Mouse (Mus musculus): ENCODE results near the gene Mapk14.

Mapk14 gene

DNA sequence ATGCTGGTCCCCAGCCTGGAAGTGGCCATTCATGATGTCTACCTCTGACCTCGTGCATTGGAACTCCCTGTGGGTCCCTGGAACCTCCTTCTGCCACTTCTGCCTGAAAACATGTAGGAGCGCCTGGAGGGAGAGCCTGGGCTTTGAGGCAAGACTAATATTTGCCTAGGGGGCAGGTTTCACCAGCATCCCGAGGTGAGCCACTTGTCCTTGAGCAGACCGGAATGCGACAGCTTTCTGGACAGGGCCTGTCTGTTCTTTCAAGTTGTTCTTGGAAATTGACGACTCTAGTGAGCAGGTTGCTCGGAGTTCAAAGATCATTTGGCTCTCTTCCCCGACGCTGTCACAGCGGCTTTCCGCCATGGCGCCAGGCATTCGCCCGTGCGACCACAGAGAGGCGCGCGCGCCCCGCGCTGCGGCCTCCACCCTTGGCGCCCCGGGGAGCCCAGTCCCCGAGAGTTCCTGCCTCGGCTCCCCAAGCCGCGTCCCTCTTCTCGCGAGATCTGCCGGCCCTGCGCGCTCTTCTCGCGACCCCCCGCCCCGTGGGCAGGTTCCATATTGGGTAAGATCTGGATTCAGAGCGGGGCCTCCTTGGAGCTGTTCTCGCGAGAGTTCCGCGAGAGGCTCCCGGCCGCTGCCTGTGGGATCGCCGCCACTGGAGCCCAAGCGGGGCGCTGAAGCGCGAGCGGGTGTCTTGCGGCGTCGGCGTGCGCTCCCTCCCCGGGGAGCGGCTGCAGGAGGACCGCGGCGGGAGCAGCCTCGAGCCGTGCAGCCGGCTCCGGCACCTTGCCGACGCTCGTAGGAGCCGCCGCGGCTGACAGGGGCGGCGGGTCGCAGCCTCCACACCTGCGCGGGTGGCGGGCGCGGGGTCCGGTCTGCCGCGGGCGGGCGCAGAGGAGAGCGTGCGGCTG lies at the start of gene Mapk14:
Gene Mapk14, plus strand, starts transcription at position 554 of the 911 bp plus-strand sequence.
- peak; percentile 99 for DNase-seq

GRCm38 (mm10) chr17:28643697-28644096 lies 47.4 kb upstream of the Mapk14 start:
- no peak for DNase-seq

DNA sequence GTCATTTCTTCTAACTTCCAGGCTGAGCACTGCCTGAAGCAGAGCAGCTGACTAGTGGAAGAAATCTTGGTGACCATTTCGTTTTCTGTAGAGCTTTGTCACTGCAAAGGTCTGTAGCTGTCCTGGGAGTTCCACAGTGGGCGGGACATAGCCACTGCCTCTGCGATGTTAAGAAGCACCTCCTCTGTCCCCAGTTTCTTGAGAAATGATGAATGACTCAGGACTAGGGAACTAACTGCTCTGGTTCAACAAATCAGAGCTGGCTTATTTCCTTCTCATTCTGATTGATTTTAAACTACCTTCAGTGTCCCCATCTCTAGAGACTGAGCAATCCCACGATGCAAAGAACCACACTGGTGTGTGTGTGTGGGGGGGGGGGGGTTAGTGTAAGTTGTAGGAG lies 47.0 kb upstream of the Mapk14 start:
- no peak for DNase-seq

DNA sequence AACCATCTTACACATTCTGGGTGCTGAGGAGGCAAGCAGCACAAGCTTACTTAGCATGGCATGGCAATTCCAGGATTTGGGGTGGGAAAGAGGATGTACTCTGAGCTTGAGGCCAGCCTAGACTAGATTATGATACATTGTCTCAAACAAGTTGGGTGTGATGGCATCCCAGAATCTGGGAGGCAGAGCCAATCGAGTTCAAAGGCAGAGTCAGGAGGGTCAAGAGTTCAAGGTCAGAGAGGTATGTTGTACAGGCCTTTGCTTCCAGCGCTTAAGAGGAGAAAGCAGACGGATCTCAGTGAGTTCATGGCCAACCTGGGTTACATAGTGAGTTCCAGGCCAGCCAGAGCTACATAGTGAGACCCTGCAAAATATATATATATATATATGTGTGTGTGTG lies 44.9 kb upstream of the Mapk14 start:
- DNase-seq, result no peak

DNA sequence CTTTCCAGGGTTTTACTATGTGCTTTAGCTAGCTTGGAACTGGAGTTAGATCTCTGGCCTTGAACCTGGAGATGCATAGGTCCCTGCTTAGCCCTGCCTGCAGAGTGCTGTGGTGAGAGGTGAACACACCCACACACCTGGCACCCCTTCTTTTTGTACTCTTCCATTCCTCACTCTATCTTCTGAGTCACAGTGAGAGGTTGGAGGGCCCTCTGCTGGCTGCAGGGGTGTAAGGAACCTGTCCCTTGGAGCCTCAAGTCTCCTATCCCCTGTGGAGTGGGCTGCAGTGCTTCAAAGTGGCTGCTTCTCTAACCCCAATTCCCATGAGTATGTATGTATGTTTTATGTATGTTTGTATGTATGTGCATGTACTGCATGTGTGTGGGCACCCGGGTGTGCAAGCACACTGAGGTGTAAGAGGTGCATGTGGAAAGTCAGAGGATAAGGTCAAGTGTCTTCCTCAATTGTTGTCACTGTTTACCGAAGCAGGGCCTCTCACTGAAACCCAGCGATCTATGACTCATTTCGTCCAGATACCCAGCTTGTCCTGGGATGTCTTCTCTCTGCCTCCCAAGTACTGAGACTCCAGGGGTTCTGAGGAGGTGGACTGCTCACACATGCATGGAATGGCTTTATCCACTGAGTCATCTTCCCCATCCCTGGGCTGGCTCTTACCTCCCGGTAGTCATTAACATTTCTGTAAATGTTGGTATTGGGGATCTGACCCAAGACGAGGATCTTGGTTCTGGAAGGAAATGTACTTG lies 42.3 kb upstream of the Mapk14 start:
- no peak for DNase-seq

GRCm38 (mm10) chr17:28650268-28650667 lies 40.9 kb upstream of the Mapk14 start:
- DNase-seq, result no peak

GRCm38 (mm10) chr17:28657936-28658335 lies 33.2 kb upstream of the Mapk14 start:
- DNase-seq, result no peak

- no peak for DNase-seq
These were observed 31.6 kb upstream of the Mapk14 start for GRCm38 (mm10) chr17:28659564-28659963.

GRCm38 (mm10) chr17:28682311-28683084 lies 8.6 kb upstream of the Mapk14 start:
- no peak for DNase-seq

GRCm38 (mm10) chr17:28683601-28684000 lies 7.5 kb upstream of the Mapk14 start:
- DNase-seq, result no peak

DNA sequence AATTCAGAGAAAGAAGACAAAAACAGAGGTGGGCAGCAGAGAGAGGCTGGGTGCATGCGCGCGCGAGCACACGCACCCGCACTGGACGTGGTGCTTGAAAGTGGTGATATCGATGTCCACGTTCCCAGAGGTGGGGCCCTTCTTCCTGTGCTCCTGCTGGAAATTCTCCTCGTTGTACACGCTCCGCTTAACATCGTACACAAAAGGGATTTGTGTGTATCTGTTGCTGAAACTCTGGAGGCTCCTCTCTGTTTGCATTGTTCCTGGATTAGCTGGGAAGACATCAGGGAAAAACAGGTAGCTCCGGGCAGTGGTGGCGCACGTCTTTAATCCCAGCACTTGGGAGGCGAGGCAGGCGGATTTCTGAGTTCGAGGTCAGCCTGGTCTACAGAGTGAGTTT lies 6.5 kb upstream of the Mapk14 start:
- DNase-seq, result no peak

DNA sequence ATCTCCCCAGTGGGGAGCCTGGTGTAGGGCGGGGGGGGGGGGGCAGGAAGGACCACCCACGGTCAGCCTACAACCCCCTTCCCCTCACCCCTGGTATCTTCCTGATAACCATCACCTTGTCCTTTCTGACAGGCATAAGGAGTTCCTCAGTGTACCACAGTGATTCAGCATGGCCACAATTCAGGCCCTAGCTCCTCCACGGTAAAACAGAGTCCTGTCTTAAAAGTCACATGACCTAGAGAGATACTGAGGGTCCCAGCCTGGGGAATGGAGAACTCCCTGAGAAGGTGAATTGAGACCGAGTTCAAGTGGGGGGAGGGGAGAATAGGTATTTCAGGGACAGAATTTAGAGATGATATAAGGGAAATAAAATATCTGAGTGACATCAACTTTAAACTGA lies 3.8 kb upstream of the Mapk14 start:
- no peak for DNase-seq

DNA sequence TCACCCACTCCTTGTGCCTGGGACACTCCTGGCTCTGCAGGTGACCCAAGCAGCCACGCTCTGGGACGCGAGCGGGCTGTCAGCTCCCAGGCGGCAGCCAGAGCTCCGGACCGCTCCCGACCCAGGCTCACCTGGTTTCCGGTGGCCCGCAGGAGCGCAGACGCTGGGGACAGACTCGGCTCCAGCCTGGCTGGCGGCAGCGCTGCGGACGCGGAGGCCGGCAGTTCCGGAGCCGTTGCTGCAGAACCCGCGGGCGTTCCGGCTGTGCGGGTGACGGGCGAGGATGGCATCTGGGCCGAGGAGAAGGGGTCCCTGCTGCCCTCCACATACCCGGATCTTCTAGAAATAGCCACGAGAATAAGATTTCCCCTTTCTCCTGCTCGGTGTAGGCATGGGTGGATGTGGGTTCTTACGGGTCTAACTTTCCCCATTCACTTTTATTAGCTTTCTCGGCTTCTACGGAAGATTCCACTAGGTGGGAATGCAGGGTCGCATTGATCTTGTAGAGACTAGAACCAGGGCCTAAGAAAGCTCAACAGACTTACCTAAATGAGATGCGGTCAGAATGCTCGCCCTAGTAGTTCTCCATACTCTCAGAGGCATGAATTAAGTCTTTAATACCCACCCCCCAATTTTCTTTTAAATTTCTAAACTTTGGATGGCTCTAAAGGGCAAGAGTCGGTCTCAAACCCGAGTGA lies 1.4 kb upstream of the Mapk14 start, which contains the start of gene Slc26a8:
Gene Slc26a8, minus strand, starts transcription at position 648 of the 698 bp plus-strand sequence.
- peak; percentile 60 for DNase-seq

GRCm38 (mm10) chr17:28691687-28692340 lies 685 bp downstream of the Mapk14 start:
- peak; percentile 51 for DNase-seq

GRCm38 (mm10) chr17:28692341-28692710 lies 1.2 kb downstream of the Mapk14 start:
- DNase-seq, result peak; percentile 37

DNA sequence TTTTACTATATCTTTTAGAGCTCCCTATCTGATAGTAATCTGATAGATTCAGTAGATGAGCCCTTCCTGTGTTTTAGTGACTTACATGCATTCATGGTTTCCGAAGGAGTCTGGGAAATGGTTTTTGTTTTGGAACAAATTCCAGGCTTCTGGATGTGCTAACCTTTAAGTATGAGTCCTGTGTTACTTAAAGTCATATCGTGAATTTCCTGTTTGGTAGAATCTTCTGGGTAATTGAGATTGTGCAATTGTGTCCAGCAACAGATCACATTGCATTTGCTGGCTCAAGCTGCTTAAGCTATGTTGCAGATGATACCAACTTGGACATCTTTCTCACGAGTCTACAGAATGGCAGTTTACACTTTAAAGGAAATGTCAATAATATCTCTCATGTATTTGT lies 2.0 kb downstream of the Mapk14 start:
- no peak for DNase-seq

- DNase-seq, result no peak
These were observed 2.9 kb downstream of the Mapk14 start for GRCm38 (mm10) chr17:28694078-28694477.

- DNase-seq, result no peak
These were observed 3.7 kb downstream of the Mapk14 start for GRCm38 (mm10) chr17:28694832-28695231.

DNA sequence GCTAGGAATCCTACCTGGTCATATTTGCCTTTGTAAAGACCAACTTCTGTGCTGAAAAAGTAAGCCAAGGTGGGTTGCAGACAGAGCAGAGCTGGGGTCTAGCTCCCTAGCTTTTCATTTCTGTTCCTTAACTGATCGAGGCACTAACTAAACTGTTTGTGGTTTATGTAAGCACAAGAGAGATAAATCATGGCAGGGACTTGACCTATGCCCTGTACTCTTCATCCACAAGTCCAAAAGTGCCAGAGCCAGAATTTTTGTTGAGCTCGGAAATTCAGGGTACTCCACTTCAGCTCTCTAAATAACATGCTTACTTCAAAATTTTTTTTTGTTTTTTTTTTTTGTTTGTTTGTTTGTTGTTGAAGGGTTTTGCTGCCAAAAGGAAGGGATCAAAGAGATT lies 5.5 kb downstream of the Mapk14 start:
- no peak for DNase-seq

DNA sequence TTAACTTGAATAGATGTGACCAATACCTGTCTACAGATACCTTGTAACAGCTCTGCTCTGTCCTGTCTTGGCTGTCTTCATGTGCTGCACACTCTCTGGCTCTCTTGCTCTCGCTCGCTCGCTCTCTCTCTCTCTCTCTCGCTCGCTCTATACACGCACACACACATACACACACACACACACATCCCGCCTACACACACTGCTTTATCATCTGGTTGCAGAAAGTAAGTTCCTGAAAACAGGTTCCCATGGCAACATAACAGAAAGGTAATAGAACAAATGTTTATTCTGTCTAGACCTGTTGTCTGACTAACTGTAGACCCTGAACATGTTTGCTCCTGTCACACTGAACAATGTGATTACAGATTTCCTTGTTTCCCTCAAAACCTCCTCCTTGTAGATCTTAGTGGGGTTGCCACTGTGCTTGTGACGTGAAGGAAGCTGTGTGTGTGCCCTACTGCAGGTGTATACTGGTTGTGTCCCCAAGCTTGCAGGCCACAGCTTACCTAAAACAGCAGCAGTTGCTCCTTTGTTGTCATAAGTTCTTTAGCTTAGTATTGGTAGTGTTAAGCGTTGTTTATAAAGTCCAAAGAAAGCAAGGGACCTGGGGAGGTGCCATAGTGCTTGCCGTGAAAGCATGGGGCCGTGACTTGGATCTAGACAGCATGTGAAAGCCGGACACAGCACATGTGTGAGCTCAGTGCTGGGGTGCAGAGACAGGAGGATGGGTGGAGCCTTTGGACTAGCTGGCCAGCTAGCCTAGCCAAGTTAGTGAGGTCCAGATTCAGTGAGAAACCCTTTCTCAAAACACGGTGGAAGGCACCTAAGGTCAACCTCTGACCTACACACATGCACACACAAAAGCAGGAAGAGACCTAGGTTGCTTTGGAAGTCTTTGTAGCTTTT lies 6.4 kb downstream of the Mapk14 start:
- DNase-seq, result peak; percentile 34

GRCm38 (mm10) chr17:28698245-28698644 lies 7.1 kb downstream of the Mapk14 start:
- DNase-seq, result peak; percentile 32
